ENCODE assay signal across 15 mouse cellular contexts in the genomic region with DNA sequence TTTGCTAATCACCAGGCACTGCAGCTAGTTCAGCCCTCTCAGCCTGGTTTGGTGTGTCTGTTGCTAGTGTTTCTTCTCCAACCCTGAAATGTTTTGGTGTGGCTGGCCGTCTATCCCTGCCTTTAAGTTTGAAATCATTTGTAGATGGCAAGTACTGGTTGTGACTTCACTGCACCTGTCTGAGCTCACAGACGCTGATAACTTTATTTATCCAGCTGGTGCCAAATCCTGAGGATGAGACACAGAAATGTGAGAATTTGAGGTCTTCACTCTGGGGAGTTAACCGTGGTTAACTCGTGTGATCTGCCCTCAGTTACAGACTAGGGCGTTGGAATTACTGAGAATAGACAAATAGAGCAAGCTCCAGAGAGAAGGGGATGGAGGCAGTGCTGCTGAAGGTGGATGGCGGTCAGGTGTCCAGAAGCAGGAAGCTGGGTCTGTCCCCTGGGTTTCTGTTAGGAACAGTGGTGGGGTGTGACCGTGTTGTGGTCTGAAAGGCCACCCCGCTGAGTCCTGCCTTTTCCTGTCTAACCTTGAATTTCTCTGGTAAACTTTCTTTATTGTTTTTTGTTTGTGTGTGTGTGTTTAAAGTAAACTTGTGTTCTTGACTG. TPM values are rescaled to one million over a fixed set of nuclear protein-coding genes. Genes with fewer than 3 reads are reported as not detected.
DNase-seq lines count a peak whose midpoint lies in the region; ATAC-seq and TF ChIP-seq lines count a peak whose summit lies in the region.
"Had no signal": no experiment of that assay in that cellular context is flagged by ENCODE, and none has a peak within 500 bp of the region (broad histone marks: within the 10 kb centered on the region; RNA-seq: fewer than 3 reads in every experiment).

No protein-coding gene starts in this region.

- no peak for DNase-seq in gastrocnemius, adult 2 months
- DNase-seq in gastrocnemius, postnatal 10 days: no peak
- peak; percentile 67 for DNase-seq in midbrain, embryonic 11.5 days (ENCODE audit: low spot score, missing footprints)
- DNase-seq in kidney, postnatal 4 days: no peak
- DNase-seq: cerebellum, adult 18-20 months; cerebellum, adult 9-11 months; cerebellum, postnatal 36 days had no signal

- no peak for ATAC-seq in midbrain, embryonic 11.5 days (ENCODE audit: low FRiP score)
- ATAC-seq in midbrain, embryonic 15.5 days (replicated peaks): no peak
- no peak for ATAC-seq in forebrain, embryonic 12.5 days (ENCODE audit: low FRiP score)
- ATAC-seq: forebrain, embryonic 14.5 days; hindbrain, embryonic 16.5 days had no signal

- TF ChIP-seq CTCF in gastrocnemius, adult 2 months (IDR thresholded peaks at IDR 0.05): no peak
- no peak for TF ChIP-seq CTCF in embryonic fibroblast, embryonic 13.5 days (IDR thresholded peaks at IDR 0.05; ENCODE audit: borderline replicate concordance, insufficient read depth, low read length)

- H3K9ac ChIP-seq in midbrain, embryonic 11.5 days (ENCODE audit: low read length): no peak overlapping the region
- H3K9ac ChIP-seq in midbrain, embryonic 15.5 days: no peak overlapping the region
- H3K9ac ChIP-seq in forebrain, embryonic 12.5 days: no peak overlapping the region
- H3K9ac ChIP-seq: embryonic facial prominence, embryonic 13.5 days; heart, embryonic 12.5 days; hindbrain, embryonic 12.5 days had no signal

- H3K4me1 ChIP-seq in midbrain, embryonic 11.5 days (ENCODE audit: control insufficient read depth, insufficient read depth, low read length): no peaks in the 10 kb centered on the region
- H3K4me1 ChIP-seq in midbrain, embryonic 15.5 days: no peaks in the 10 kb centered on the region
- peaks cover 16% of the 10 kb centered on the region; the same call in 1 of the 2 replicates for H3K4me1 ChIP-seq in embryonic fibroblast, embryonic 13.5 days (ENCODE audit: control insufficient read depth, insufficient read depth, low read length)
- no peaks in the 10 kb centered on the region for H3K4me1 ChIP-seq in forebrain, embryonic 12.5 days
- H3K4me1 ChIP-seq: hindbrain, embryonic 12.5 days had no signal

- H3K27ac ChIP-seq in gastrocnemius, adult 2 months: peak overlapping the region; percentile 13; the same call in 1 of the 2 replicates
- H3K27ac ChIP-seq in midbrain, embryonic 11.5 days (ENCODE audit: low read depth, low read length): no peak overlapping the region
- no peak overlapping the region for H3K27ac ChIP-seq in midbrain, embryonic 15.5 days
- H3K27ac ChIP-seq in embryonic fibroblast, embryonic 13.5 days (ENCODE audit: insufficient read depth, low read length): peak overlapping the region; percentile 30; the same call in 1 of the 2 replicates
- H3K27ac ChIP-seq in forebrain, embryonic 12.5 days: no peak overlapping the region
- H3K27ac ChIP-seq: embryonic facial prominence, embryonic 13.5 days; hindbrain, embryonic 12.5 days had no signal

- H3K9me3 ChIP-seq in midbrain, embryonic 11.5 days (ENCODE audit: control insufficient read depth, low read length): no peaks in the 10 kb centered on the region
- no peaks in the 10 kb centered on the region for H3K9me3 ChIP-seq in midbrain, embryonic 15.5 days
- no peaks in the 10 kb centered on the region for H3K9me3 ChIP-seq in forebrain, embryonic 12.5 days
- H3K9me3 ChIP-seq: embryonic facial prominence, embryonic 13.5 days; heart, embryonic 12.5 days; hindbrain, embryonic 12.5 days had no signal

- H3K4me3 ChIP-seq in gastrocnemius, adult 2 months: no peak overlapping the region
- H3K4me3 ChIP-seq in midbrain, embryonic 11.5 days (ENCODE audit: low read depth, low read length): no peak overlapping the region
- H3K4me3 ChIP-seq in midbrain, embryonic 15.5 days: no peak overlapping the region
- H3K4me3 ChIP-seq in embryonic fibroblast, embryonic 13.5 days (ENCODE audit: insufficient read depth, low read length): no peak overlapping the region
- no peak overlapping the region for H3K4me3 ChIP-seq in forebrain, embryonic 12.5 days (replicated peaks)
- H3K4me3 ChIP-seq: embryonic facial prominence, embryonic 13.5 days; heart, embryonic 12.5 days; hindbrain, embryonic 12.5 days had no signal

- H3K36me3 ChIP-seq in midbrain, embryonic 11.5 days (ENCODE audit: control insufficient read depth, insufficient read depth, low read length): peaks cover 32% of the 10 kb centered on the region
- peaks cover 54% of the 10 kb centered on the region for H3K36me3 ChIP-seq in midbrain, embryonic 15.5 days (replicated peaks)
- peaks cover 68% of the 10 kb centered on the region for H3K36me3 ChIP-seq in forebrain, embryonic 12.5 days (replicated peaks)

- no peak overlapping the region for H3K4me2 ChIP-seq in midbrain, embryonic 11.5 days
- no peak overlapping the region for H3K4me2 ChIP-seq in midbrain, embryonic 15.5 days
- H3K4me2 ChIP-seq in forebrain, embryonic 12.5 days: no peak overlapping the region
- H3K4me2 ChIP-seq: embryonic facial prominence, embryonic 13.5 days; heart, embryonic 12.5 days; hindbrain, embryonic 12.5 days had no signal

- H3K27me3 ChIP-seq in midbrain, embryonic 11.5 days (ENCODE audit: control insufficient read depth, insufficient read depth, low read length): no peaks in the 10 kb centered on the region
- no peaks in the 10 kb centered on the region for H3K27me3 ChIP-seq in midbrain, embryonic 15.5 days (replicated peaks)
- H3K27me3 ChIP-seq in forebrain, embryonic 12.5 days: no peaks in the 10 kb centered on the region
- H3K27me3 ChIP-seq: embryonic facial prominence, embryonic 13.5 days; heart, embryonic 12.5 days; hindbrain, embryonic 12.5 days had no signal

- TF ChIP-seq POLR2A in embryonic fibroblast, embryonic 13.5 days (IDR thresholded peaks at IDR 0.05; ENCODE audit: low read depth, low read length): no peak

- intact Hi-C loops in gastrocnemius, adult 2 months (cut with DNase I): loop anchor here (10.0 kb wide), 1 partner anchor 607 kb away; no protein-coding TSS in a partner anchor

- 88% methylated on average over 8 of the region's 8 CpGs for WGBS in midbrain, embryonic 11.5 days
- 91% methylated on average over 8 of the region's 8 CpGs for WGBS in midbrain, embryonic 15.5 days
- WGBS in forebrain, embryonic 12.5 days: 88% methylated on average over 8 of the region's 8 CpGs

RNA-seq across cellular contexts. Expression of gene Prkar1a, which starts 19.0 kb away (rescaled TPM):
- 100 to 1,000 TPM in 1 of 2 experiments, 10 to 100 TPM in 1; 98.9 to 117 TPM for total RNA-seq in gastrocnemius, adult 2 months (2021)
- total RNA-seq in gastrocnemius, postnatal 10 days (2021): 100 to 1,000 TPM; 246 to 270 TPM
- polyA plus RNA-seq in midbrain, embryonic 11.5 days (2014; fragmentation: Nextera tagmentation; extraction: Ambion mirVana): 435 and 478 TPM in 2 replicates
- 480 and 512 TPM in 2 replicates for polyA plus RNA-seq in midbrain, embryonic 15.5 days (2015; fragmentation: Nextera tagmentation; extraction: Ambion mirVana)
- polyA plus RNA-seq in embryonic fibroblast, embryonic 13.5 days (2011; ENCODE audit: insufficient read length, low read depth, missing spikeins): 215 and 254 TPM in 2 replicates
- polyA plus RNA-seq in forebrain, embryonic 12.5 days (2016; fragmentation: Nextera tagmentation; extraction: Ambion mirVana): 413 and 445 TPM in 2 replicates

RNA-seq across cellular contexts. Expression of gene Fam20a, which starts 53.9 kb away (rescaled TPM):
- 1 to 10 TPM; 1.2 to 2.7 TPM for total RNA-seq in gastrocnemius, adult 2 months (2021)
- 1 to 10 TPM; 4.6 to 7.5 TPM for total RNA-seq in gastrocnemius, postnatal 10 days (2021)
- polyA plus RNA-seq in midbrain, embryonic 11.5 days (2014; fragmentation: Nextera tagmentation; extraction: Ambion mirVana): 1.9 and 2.7 TPM in 2 replicates
- 4.1 and 4.3 TPM in 2 replicates for polyA plus RNA-seq in midbrain, embryonic 15.5 days (2015; fragmentation: Nextera tagmentation; extraction: Ambion mirVana)
- polyA plus RNA-seq in embryonic fibroblast, embryonic 13.5 days (2011; ENCODE audit: insufficient read length, low read depth, missing spikeins): 38.4 and 44.6 TPM in 2 replicates
- 1.4 and 1.7 TPM in 2 replicates for polyA plus RNA-seq in forebrain, embryonic 12.5 days (2016; fragmentation: Nextera tagmentation; extraction: Ambion mirVana)

RNA-seq across cellular contexts. Expression of gene Wipi1, which starts 56.5 kb away (rescaled TPM):
- total RNA-seq in gastrocnemius, adult 2 months (2021): 10 to 100 TPM; 53.0 to 60.8 TPM
- 10 to 100 TPM; 64.0 to 72.0 TPM for total RNA-seq in gastrocnemius, postnatal 10 days (2021)
- 11.1 and 12.4 TPM in 2 replicates for polyA plus RNA-seq in midbrain, embryonic 11.5 days (2014; fragmentation: Nextera tagmentation; extraction: Ambion mirVana)
- polyA plus RNA-seq in midbrain, embryonic 15.5 days (2015; fragmentation: Nextera tagmentation; extraction: Ambion mirVana): 14.8 and 15.2 TPM in 2 replicates
- 87.9 and 111 TPM in 2 replicates for polyA plus RNA-seq in embryonic fibroblast, embryonic 13.5 days (2011; ENCODE audit: insufficient read length, low read depth, missing spikeins)
- polyA plus RNA-seq in forebrain, embryonic 12.5 days (2016; fragmentation: Nextera tagmentation; extraction: Ambion mirVana): 12.9 and 13.6 TPM in 2 replicates

Comparison
In these comparisons a context has a peak if more than half of its experiments do, and no peak if none do; other contexts are left out.
1. H3K27ac ChIP-seq: peak in gastrocnemius, adult 2 months (single experiment) and embryonic fibroblast, embryonic 13.5 days (single experiment); none in midbrain, embryonic 11.5 days (single experiment), midbrain, embryonic 15.5 days (single experiment) and forebrain, embryonic 12.5 days (single experiment).